In genomic region chr7:134864175-134864574, GRCm38 (mm10) we compare ENCODE assay signal across 7 mouse cellular contexts.
DNase-seq lines count a peak whose midpoint lies in the region; TF ChIP-seq lines count a peak whose summit lies in the region.

No protein-coding gene starts in this region.

- no peaks in the 10 kb centered on the region for H3K9me3 ChIP-seq in embryonic facial prominence, embryonic 10.5 days

- no peak overlapping the region for H3K27ac ChIP-seq in embryonic facial prominence, embryonic 10.5 days (replicated peaks)

- peak; percentile 9 to 28 for DNase-seq in left cerebral cortex, postnatal 14 days (ENCODE audit: low spot score in 2 of 2)
- no peak for DNase-seq in left cerebral cortex, adult 8-10 months (ENCODE audit: low spot score in 2 of 2)
- DNase-seq in adrenal gland, postnatal 14 days: peak; percentile 50
- DNase-seq in embryonic facial prominence, embryonic 10.5 days (ENCODE audit: low spot score): peak; percentile 72
- DNase-seq in lung, adult 2 months: peak; percentile 7
- peak; percentile 57 for DNase-seq in urinary bladder, postnatal 14 days (ENCODE audit: low spot score)
- DNase-seq in natural killer cell, adult 2 months (ENCODE audit: low spot score in 2 of 2): no peak

- WGBS in embryonic facial prominence, embryonic 10.5 days: 81% methylated on average over 2 of the region's 2 CpGs
- 81% methylated on average over 2 of the region's 2 CpGs for WGBS in lung, adult 2 months

- H3K4me3 ChIP-seq in embryonic facial prominence, embryonic 10.5 days: no peak overlapping the region
- no peak overlapping the region for H3K4me3 ChIP-seq in lung, adult 2 months (replicated peaks; ENCODE audit: extremely low read depth, low read depth, low read length)

- intact Hi-C loops in left cerebral cortex, postnatal 14 days (cut with DNase I): no loop called here

- peaks cover 6% of the 10 kb centered on the region for H3K4me1 ChIP-seq in embryonic facial prominence, embryonic 10.5 days
- no peaks in the 10 kb centered on the region for H3K4me1 ChIP-seq in lung, adult 2 months (ENCODE audit: control insufficient read depth, insufficient read depth, low read length)

- no peak for TF ChIP-seq CTCF in lung, adult 2 months (IDR thresholded peaks at IDR 0.05; ENCODE audit: insufficient read depth, low read length)

- no peaks in the 10 kb centered on the region for H3K27me3 ChIP-seq in embryonic facial prominence, embryonic 10.5 days (replicated peaks; ENCODE audit: low read depth, poor library complexity, severe bottlenecking)

- H3K36me3 ChIP-seq in embryonic facial prominence, embryonic 10.5 days (replicated peaks): peaks cover 8% of the 10 kb centered on the region; the same call in 1 of the 2 replicates

- no peak for TF ChIP-seq POLR2A in lung, adult 2 months (IDR thresholded peaks at IDR 0.05; ENCODE audit: borderline replicate concordance, extremely low read depth, low read depth, low read length)

Comparison
In these comparisons a context has a peak if more than half of its experiments do, and no peak if none do; other contexts are left out.
1. DNase-seq: peak in left cerebral cortex, postnatal 14 days (2 of 2), adrenal gland, postnatal 14 days (single experiment), embryonic facial prominence, embryonic 10.5 days (single experiment), lung, adult 2 months (single experiment) and urinary bladder, postnatal 14 days (single experiment); none in left cerebral cortex, adult 8-10 months (0 of 2) and natural killer cell, adult 2 months (0 of 2).